Comparison of ENCODE assay signal across 8 mouse cellular contexts in genomic region chr16:33882540-33882939, GRCm38 (mm10). TPM values are rescaled to one million over a fixed set of nuclear protein-coding genes. Genes with fewer than 3 reads are reported as not detected.
A peak's percentile ranks its signal among the peaks of the same experiment; 100 is the strongest.
DNase-seq lines count a peak whose midpoint lies in the region; ATAC-seq and TF ChIP-seq lines count a peak whose summit lies in the region.

No protein-coding gene starts in this region.

- H3K4me2 ChIP-seq in intestine, embryonic 16.5 days (ENCODE audit: low read depth, low read length) = no peak overlapping the region

- ATAC-seq in intestine, embryonic 16.5 days = no peak
- ATAC-seq in CD4-positive, CD25-positive, alpha-beta regulatory T cell, adult 4 months = no peak

- H3K27ac ChIP-seq in intestine, embryonic 16.5 days (ENCODE audit: low read length) = peak overlapping the region; percentile 69
- H3K27ac ChIP-seq in small intestine, adult 2 months (ENCODE audit: insufficient read depth, low read depth, low read length) = 0 out of 2 replicates have a peak overlapping the region, but pooled peaks have one; percentile 9

- TF ChIP-seq POLR2A in small intestine, adult 2 months (IDR thresholded peaks at IDR 0.05; ENCODE audit: low read depth, low read length) = no peak

- TF ChIP-seq CTCF in small intestine, adult 2 months (IDR thresholded peaks at IDR 0.05; ENCODE audit: extremely low read depth, insufficient read length, insufficient replicate concordance, low read depth, low read length) = no peak

- H3K4me3 ChIP-seq in intestine, embryonic 16.5 days (ENCODE audit: low read length) = no peak overlapping the region
- no peak overlapping the region for H3K4me3 ChIP-seq in small intestine, adult 2 months (ENCODE audit: low read depth, low read length)

- H3K4me1 ChIP-seq in intestine, embryonic 16.5 days (ENCODE audit: control insufficient read depth, insufficient read depth, low read length) = peaks cover 62% of the 10 kb centered on the region
- H3K4me1 ChIP-seq in small intestine, adult 2 months (ENCODE audit: control insufficient read depth, insufficient read depth, insufficient read length, low read length) = peaks cover 15% of the 10 kb centered on the region

- no peaks in the 10 kb centered on the region for H3K36me3 ChIP-seq in intestine, embryonic 16.5 days (ENCODE audit: control insufficient read depth, insufficient read depth, low read length)
- no peaks in the 10 kb centered on the region for H3K36me3 ChIP-seq in small intestine, adult 2 months (ENCODE audit: control insufficient read depth, insufficient read depth, low read length)

- no peak overlapping the region for H3K9ac ChIP-seq in intestine, embryonic 16.5 days (ENCODE audit: low read depth, low read length)

- no peaks in the 10 kb centered on the region for H3K27me3 ChIP-seq in intestine, embryonic 16.5 days (replicated peaks; ENCODE audit: control insufficient read depth, insufficient read depth, low read length)
- H3K27me3 ChIP-seq in small intestine, adult 2 months (ENCODE audit: control insufficient read depth, insufficient read depth, low read length) = no peaks in the 10 kb centered on the region

- DNase-seq in cerebellum, adult 9-10 months = peak; percentile 75
- DNase-seq in cerebellum, adult 11 months = no peak
- DNase-seq in urinary bladder, postnatal 14 days (ENCODE audit: low spot score) = peak; percentile 40
- no peak for DNase-seq in urinary bladder, adult 2 months (ENCODE audit: low spot score)
- DNase-seq in embryo, embryonic 10 days (ENCODE audit: low spot score) = no peak

- H3K9me3 ChIP-seq in intestine, embryonic 16.5 days (ENCODE audit: control insufficient read depth, low read length) = no peaks in the 10 kb centered on the region

- 52% methylated on average over 4 of the region's 4 CpGs for WGBS in intestine, embryonic 16.5 days
- WGBS in small intestine, adult 2 months = 77% methylated on average over 4 of the region's 4 CpGs

RNA-seq across cellular contexts. Expression of gene Itgb5, which starts 53.1 kb away (rescaled TPM):
- 79.7 and 98.3 TPM in 2 replicates for polyA plus RNA-seq in urinary bladder, adult 2 months (2012; rRNA removed)
- polyA plus RNA-seq in intestine, embryonic 16.5 days (2015; fragmentation: Nextera tagmentation; extraction: Ambion mirVana) = 6.6 and 9.3 TPM in 2 replicates
- 36.3 and 80.3 TPM in 2 replicates for polyA plus RNA-seq in small intestine, adult 2 months (2012; rRNA removed)
- 1 to 10 TPM in 1 of 2 experiments, under 1 TPM in 1; 0.47 to 1.2 TPM for polyA plus RNA-seq in CD4-positive, CD25-positive, alpha-beta regulatory T cell, adult 4 months (2017; shearing (Covaris generic))

Comparison
In these comparisons a context has a peak if more than half of its experiments do, and no peak if none do; other contexts are left out.
1. DNase-seq: peak in cerebellum, adult 9-10 months (single experiment) and urinary bladder, postnatal 14 days (single experiment); none in cerebellum, adult 11 months (single experiment), urinary bladder, adult 2 months (single experiment) and embryo, embryonic 10 days (single experiment).